Mouse (Mus musculus) embryonic fibroblast, embryonic 13.5 days (primary cell): Measurements from ENCODE around the gene Flot1.

ENCODE experiments used
- CTCF ChIP-seq: IDR thresholded peaks from 2 replicates; pipeline ENCODE4 v1.5.1; 2011; ENCODE audit warnings: mild to moderate bottlenecking, control low read depth, low read length, moderate library complexity, borderline replicate concordance; ENCODE audit not compliant: insufficient read depth
- POLR2A ChIP-seq: IDR thresholded peaks from 2 replicates; pipeline ENCODE4 v1.6.1; 2011; ENCODE audit warnings: low read depth, mild to moderate bottlenecking, control low read depth, low read length, moderate library complexity

- TF ChIP-seq CTCF: no peak
- TF ChIP-seq POLR2A: peak; percentile 15; the same call in 1 of the 2 replicates
Measured at GRCm38 (mm10) chr17:35870884-35871696, 48.1 kb downstream of the Flot1 start.
